Mouse (Mus musculus) cerebellum, adult 11 months (tissue): ENCODE results near the gene Gm10718.
"Not testable (repeated sequence)": the region's sequence is repeated elsewhere in the genome, so short reads cannot be mapped to it uniquely, and the experiment has no call there.

Source experiments
- DNase-seq: peaks from one replicate; pipeline ENCODE4 v3.0.0; 2022

The Gm10718 gene

DNA sequence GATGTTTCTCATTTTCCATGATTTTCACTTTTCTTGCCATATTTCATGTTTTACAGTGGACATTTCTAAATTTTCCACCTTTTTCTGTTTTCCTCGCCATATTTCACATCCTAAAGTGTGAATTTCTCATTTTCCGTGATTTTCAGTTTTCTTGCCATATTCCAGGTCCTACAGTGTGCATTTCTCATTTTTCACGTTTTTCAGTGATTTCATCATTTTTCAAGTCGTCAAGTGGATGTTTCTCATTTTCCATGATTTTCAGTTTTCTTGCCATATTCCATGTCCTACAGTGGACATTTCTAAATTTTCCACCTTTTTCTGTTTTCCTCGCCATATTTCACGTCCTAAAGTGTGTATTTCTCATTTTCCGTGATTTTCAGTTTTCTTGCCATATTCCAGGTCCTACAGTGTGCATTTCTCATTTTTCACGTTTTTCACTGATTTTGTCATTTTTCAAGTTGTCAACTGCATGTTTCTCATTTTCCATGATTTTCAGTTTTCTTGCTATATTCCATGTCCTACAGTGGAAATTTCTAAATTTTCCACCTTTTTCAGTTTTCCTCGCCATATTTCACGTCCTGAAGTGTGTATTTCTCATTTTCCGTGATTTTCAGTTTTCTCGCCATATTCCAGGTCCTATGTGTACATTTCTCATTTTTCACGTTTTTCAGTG lies at the start of gene Gm10718:
Gene Gm10718 (plus strand): TSS at position 236 of the 673 bp plus-strand sequence.
- DNase-seq: not testable (repeated sequence)

DNA sequence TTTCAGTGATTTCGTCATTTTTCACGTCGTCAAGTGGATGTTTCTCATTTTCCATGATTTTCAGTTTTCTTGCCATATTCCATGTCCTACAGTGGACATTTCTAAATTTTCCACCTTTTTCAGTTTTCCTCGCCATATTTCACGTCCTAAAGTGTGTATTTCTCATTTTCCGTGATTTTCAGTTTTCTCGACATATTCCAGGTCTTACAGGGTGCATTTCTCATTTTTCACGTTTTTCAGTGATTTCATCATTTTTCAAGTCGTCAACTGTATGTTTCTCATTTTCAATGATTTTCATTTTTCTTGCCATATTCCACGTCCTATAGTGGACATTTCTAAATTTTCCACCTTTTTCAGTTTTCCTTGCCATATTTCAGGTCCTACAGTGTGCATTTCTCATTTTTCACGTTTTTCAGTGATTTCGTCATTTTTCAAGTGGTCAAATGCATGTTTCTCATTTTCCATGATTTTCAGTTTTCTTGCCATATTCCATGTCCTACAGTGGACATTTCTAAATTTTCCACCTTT lies 22.8 kb upstream of the Gm10718 start, which contains the start of gene Gm10722:
Gene Gm10722 (plus strand): TSS at position 478 of the 528 bp plus-strand sequence.
- DNase-seq: not testable (repeated sequence)

DNA sequence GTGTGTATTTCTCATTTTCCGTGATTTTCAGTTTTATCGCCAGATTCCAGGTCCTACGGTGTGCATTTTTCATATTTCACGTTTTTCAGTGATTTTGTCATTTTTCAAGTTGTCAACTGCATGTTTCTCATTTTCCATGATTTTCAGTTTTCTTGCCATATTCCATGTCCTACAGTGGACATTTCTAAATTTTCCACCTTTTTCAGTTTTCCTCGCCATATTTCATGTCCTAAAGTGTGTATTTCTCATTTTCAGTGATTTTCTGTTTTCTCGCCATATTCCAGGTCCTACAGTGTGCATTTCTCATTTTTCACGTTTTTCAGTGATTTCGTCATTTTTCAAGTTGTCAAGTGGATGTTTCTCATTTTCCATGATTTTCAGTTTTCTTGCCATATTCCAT lies 22.3 kb upstream of the Gm10718 start:
- not testable (repeated sequence) for DNase-seq

DNA sequence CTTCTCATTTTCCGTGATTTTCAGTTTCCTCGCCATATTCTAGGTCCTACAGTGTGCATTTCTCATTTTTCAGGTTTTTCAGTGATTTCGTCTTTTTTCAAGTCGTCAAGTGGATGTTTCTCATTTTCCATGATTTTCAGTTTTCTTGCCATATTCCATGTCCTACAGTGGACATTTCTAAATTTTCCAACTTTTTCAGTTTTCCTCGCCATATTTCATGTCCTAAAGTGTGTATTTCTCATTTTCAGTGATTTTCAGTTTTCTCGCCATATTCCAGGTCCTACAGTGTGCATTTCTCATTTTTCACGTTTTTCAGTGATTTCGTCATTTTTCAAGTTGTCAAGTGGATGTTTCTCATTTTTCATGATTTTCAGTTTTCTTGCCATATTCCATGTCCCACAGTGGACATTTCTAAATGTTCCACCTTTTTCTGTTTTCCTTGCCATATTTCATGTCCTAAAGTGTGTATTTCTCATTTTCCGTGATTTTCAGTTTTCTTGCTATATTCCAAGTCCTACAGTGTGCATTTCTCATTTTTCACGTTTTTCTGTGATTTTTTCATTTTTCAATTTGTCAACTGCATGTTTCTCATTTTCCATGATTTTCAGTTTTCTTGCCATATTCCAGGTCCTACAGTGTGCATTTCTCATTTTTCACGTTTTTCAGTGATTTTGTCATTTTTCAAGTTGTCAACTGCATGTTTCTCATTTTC lies 21.2 kb upstream of the Gm10718 start:
- DNase-seq: peak; percentile 74

DNA sequence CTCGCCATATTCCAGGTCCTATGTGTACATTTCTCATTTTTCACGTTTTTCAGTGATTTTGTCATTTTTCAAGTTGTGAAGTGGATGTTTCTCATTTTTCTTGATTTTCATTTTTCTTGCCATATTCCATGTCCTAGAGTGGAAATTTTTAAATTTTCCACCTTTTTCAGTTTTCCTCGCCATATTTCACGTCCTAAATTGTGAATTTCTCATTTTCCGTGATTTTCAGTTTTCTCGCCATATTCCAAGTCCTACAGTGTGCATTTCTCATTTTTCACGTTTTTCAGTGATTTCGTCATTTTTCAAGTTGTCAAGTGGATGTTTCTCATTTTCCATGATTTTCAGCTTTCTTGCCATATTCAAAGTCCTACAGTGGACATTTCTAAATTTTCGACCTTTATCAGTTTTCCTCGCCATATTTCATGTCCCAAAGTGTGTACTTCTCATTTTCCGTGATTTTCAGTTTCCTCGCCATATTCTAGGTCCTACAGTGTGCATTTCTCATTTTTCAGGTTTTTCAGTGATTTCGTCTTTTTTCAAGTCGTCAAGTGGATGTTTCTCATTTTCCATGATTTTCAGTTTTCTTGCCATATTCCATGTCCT lies 20.5 kb upstream of the Gm10718 start, which contains the start of gene Gm11168:
Gene Gm11168 (plus strand): TSS at position 553 of the 603 bp plus-strand sequence.
- not testable (repeated sequence) for DNase-seq

DNA sequence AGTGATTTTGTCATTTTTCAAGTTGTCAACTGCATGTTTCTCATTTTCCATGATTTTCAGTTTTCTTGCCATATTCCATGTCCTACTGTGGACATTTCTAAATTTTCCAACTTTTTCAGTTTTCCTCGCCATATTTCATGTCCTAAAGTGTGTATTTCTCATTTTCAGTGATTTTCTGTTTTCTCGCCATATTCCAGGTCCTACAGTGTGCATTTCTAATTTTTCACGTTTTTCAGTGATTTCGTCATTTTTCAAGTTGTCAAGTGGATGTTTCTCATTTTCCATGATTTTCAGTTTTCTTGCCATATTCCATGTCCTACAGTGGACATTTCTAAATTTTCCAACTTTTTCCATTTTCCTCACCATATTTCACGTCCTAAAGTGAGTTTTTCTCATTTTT lies 17.2 kb upstream of the Gm10718 start:
- not testable (repeated sequence) for DNase-seq

DNA sequence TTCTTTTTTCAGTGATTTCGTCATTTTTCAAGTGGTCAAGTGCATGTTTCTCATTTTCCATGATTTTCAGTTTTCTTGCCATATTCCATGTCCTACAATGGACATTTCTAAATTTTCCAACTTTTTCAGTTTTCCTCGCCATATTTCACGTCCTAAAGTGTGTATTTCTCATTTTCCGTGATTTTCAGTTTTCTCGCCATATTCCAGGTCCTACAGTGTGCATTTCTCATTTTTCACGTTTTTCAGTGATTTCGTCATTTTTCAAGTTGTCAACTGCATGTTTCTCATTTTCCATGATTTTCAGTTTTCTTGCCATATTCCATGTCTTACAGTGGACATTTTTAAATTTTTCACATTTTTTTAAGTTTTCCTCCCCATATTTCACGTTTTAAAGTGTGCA lies 16.7 kb upstream of the Gm10718 start:
- peak; percentile 76 for DNase-seq

DNA sequence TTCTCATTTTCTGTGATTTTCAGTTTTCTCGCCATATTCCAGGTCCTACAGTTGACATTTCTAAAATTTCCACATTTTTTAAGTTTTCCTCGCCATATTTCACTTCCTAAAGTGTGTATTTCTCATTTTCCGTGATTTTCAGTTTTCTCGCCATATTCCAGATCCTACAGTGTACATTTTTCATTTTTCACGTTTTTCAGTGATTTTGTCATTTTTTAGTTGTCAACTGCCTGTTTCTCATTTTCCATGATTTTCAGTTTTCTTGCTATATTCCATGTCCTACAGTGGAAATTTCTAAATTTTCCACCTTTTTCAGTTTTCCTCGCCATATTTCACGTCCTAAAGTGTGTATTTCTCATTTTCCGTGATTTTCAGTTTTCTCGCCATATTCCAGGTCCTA lies 16.1 kb upstream of the Gm10718 start:
- not testable (repeated sequence) for DNase-seq

DNA sequence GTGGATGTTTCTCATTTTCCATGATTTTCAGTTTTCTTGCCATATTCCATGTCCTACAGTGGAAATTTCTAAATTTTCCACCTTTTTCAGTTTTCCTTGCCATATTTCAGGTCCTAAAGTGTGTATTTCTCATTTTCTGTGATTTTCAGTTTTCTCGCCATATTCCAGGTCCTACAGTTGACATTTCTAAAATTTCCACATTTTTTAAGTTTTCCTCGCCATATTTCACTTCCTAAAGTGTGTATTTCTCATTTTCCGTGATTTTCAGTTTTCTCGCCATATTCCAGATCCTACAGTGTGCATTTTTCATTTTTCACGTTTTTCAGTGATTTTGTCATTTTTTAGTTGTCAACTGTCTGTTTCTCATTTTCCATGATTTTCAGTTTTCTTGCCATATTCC lies 14.0 kb upstream of the Gm10718 start:
- not testable (repeated sequence) for DNase-seq

DNA sequence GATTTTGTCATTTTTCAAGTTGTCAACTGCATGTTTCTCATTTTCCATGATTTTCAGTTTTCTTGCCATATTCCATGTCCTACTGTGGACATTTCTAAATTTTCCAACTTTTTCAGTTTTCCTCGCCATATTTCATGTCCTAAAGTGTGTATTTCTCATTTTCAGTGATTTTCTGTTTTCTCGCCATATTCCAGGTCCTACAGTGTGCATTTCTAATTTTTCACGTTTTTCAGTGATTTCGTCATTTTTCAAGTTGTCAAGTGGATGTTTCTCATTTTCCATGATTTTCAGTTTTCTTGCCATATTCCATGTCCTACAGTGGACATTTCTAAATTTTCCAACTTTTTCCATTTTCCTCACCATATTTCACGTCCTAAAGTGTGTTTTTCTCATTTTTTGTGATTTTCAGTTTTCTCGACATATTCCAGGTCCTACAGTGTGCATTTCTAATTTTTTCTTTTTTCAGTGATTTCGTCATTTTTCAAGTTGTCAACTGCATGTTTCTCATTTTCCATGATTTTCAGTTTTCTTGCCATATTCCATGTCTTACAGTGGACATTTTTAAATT lies 11.2 kb upstream of the Gm10718 start:
- DNase-seq: not testable (repeated sequence)

DNA sequence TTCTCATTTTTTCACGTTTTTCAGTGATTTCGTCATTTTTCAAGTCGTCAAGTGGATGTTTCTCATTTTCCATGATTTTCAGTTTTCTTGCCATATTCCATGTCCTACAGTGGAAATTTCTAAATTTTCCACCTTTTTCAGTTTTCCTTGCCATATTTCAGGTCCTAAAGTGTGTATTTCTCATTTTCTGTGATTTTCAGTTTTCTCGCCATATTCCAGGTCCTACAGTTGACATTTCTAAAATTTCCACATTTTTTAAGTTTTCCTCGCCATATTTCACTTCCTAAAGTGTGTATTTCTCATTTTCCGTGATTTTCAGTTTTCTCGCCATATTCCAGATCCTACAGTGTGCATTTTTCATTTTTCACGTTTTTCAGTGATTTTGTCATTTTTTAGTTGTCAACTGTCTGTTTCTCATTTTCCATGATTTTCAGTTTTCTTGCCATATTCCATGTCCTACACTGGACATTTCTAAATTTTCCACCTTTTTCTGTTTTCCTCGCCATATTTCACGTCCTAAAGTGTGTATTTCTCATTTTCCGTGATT lies 10.5 kb upstream of the Gm10718 start, which contains the start of gene Gm10721:
Gene Gm10721 (plus strand): TSS at position 408 of the 547 bp plus-strand sequence.
- not testable (repeated sequence) for DNase-seq

DNA sequence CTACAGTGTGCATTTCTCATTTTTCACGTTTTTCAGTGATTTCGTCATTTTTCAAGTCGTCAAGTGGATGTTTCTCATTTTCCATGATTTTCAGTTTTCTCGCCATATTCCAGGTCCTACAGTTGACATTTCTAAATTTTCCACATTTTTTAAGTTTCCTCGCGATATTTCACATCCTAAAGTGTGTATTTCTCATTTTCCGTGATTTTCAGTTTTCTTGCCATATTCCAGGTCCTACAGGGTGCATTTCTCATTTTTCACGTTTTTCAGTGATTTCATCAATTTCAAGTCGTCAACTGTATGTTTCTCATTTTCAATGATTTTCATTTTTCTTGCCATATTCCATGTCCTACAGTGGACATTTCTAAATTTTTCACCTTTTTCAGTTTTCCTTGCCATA lies 8.0 kb upstream of the Gm10718 start, which contains the start of gene Gm10720:
Gene Gm10720 (plus strand): TSS at position 301 of the 400 bp plus-strand sequence.
- not testable (repeated sequence) for DNase-seq

DNA sequence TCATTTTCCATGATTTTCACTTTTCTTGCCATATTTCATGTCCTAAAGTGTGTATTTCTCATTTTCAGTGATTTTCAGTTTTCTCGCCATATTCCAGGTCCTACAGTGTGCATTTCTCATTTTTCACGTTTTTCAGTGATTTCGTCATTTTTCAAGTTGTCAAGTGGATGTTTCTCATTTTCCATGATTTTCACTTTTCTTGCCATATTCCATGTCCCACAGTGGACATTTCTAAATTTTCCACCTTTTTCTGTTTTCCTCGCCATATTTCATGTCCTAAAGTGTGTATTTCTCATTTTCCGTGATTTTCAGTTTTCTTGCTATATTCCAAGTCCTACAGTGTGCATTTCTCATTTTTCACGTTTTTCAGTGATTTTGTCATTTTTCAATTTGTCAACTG lies 7.5 kb upstream of the Gm10718 start:
- DNase-seq: not testable (repeated sequence)

DNA sequence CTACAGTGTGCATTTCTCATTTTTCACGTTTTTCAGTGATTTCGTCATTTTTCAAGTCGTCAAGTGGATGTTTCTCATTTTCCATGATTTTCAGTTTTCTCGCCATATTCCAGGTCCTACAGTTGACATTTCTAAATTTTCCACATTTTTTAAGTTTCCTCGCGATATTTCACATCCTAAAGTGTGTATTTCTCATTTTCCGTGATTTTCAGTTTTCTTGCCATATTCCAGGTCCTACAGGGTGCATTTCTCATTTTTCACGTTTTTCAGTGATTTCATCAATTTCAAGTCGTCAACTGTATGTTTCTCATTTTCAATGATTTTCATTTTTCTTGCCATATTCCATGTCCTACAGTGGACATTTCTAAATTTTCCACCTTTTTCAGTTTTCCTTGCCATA lies 6.2 kb upstream of the Gm10718 start, which contains the start of gene Gm10719:
Gene Gm10719 (plus strand): TSS at position 301 of the 400 bp plus-strand sequence.
- DNase-seq: not testable (repeated sequence)

DNA sequence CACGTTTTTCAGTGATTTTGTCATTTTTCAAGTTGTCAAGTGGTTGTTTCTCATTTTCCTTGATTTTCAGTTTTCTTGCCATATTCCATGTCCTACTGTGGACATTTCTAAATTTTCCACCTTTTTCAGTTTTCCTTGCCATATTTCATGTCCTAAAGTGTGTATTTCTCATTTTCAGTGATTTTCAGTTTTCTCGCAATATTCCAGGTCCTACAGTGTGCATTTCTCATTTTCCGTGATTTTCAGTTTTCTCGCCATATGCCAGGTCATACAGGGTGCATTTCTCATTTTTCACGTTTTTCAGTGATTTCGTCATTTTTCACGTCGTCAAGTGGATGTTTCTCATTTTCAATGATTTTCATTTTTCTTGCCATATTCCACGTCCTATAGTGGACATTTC lies 4.4 kb upstream of the Gm10718 start:
- DNase-seq: peak; percentile 6

DNA sequence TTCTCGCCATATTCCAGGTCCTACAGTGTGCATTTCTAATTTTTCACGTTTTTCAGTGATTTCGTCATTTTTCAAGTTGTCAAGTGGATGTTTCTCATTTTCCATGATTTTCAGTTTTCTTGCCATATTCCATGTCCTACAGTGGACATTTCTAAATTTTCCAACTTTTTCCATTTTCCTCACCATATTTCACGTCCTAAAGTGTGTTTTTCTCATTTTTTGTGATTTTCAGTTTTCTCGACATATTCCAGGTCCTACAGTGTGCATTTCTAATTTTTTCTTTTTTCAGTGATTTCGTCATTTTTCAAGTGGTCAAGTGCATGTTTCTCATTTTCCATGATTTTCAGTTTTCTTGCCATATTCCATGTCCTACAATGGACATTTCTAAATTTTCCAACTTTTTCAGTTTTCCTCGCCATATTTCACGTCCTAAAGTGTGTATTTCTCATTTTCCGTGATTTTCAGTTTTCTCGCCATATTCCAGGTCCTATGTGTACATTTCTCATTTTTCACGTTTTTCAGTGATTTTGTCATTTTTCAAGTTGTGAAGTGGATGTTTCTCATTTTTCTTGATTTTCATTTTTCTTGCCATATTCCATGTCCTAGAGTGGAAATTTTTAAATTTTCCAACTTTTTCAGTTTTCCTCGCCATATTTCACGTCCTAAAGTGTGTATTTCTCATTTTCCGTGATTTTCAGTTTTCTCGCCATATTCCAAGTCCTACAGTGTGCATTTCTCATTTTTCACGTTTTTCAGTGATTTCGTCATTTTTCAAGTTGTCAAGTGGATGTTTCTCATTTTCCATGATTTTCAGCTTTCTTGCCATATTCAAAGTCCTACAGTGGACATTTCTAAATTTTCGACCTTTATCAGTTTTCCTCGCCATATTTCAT lies 3.3 kb upstream of the Gm10718 start:
- not testable (repeated sequence) for DNase-seq

DNA sequence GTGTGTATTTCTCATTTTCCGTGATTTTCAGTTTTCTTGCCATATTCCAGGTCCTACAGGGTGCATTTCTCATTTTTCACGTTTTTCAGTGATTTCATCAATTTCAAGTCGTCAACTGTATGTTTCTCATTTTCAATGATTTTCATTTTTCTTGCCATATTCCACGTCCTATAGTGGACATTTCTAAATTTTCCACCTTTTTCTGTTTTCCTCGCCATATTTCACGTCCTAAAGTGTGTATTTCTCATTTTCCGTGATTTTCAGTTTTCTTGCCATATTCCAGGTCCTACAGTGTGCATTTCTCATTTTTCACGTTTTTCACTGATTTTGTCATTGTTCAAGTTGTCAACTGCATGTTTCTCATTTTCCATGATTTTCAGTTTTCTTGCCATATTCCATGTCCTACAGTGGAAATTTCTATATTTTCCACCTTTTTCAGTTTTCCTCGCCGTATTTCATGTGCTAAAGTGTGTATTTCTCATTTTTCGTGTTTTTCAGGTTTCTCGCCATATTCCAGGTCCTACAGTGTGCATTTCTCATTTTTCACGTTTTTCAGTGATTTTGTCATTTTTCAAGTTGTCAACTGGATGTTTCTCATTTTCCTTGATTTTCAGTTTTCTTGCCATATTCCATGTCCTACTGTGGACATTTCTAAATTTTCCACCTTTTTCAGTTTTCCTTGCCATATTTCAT lies 885 bp upstream of the Gm10718 start:
- DNase-seq: peak; percentile 35

DNA sequence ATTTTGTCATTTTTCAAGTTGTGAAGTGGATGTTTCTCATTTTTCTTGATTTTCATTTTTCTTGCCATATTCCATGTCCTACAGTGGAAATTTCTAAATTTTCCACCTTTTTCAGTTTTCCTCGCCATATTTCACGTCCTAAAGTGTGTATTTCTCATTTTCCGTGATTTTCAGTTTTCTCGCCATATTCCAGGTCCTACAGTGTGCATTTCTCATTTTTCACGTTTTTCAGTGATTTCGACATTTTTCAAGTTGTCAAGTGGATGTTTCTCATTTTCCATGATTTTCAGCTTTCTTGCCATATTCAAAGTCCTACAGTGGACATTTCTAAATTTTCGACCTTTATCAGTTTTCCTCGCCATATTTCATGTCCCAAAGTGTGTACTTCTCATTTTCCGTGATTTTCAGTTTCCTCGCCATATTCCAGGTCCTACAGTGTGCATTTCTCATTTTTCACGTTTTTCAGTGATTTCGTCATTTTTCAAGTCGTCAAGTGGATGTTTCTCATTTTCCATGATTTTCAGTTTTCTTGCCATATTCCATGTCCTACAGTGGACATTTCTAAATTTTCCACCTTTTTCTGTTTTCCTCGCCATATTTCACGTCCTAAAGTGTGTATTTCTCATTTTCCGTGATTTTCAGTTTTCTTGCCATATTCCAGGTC lies 770 bp downstream of the Gm10718 start:
- peak; percentile 87 for DNase-seq

DNA sequence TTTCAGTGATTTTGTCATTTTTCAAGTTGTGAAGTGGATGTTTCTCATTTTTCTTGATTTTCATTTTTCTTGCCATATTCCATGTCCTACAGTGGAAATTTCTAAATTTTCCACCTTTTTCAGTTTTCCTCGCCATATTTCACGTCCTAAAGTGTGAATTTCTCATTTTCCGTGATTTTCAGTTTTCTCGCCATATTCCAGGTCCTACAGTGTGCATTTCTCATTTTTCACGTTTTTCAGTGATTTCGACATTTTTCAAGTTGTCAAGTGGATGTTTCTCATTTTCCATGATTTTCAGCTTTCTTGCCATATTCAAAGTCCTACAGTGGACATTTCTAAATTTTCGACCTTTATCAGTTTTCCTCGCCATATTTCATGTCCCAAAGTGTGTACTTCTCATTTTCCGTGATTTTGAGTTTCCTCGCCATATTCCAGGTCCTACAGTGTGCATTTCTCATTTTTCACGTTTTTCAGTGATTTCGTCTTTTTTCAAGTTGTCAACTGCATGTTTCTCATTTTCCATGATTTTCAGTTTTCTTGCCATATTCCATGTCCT lies 1.6 kb downstream of the Gm10718 start, which contains the start of gene Gm10717:
Gene Gm10717 (plus strand): TSS at position 506 of the 556 bp plus-strand sequence.
- not testable (repeated sequence) for DNase-seq

DNA sequence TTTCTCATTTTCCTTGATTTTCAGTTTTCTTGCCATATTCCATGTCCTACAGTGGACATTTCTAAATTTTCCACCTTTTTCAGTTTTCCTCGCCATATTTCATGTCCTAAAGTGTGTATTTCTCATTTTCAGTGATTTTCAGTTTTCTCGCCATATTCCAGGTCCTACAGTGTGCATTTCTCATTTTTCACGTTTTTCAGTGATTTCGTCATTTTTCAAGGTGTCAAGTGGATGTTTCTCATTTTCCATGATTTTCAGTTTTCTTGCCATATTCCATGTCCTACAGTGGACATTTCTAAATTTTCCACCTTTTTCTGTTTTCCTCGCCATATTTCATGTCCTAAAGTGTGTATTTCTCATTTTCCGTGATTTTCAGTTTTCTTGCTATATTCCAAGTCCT lies 2.3 kb downstream of the Gm10718 start:
- DNase-seq: peak; percentile 16
